Mouse (Mus musculus): Measurements from ENCODE around the gene Zfp280b. TPM values are rescaled to one million over a fixed set of nuclear protein-coding genes. Genes with fewer than 3 reads are reported as not detected.

Gene Zfp280b
- polyA plus RNA-seq, 1 experiment from 2014 or later, result 24.9 TPM

DNA sequence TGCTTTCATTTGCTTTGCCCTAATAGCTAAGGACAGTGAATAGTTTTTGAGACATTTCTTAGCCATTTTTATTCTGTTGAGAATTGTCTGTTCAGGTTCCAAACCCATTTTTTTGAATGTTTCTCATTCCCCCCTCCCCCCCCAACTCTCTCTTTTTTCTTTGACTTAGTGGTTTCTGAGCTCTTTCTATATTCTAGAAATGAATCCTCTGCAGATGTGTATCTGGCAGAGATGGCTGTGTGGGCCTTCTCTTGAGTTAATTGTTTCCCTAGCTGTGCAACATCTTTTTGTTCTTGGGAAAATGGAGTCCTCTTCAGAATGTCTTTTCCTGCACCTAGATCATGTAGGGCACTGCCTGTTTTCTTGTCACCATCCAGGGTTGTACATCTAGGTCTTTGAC is 2.8 kb downstream of the Zfp280b start:
- Histone ChIP-seq H3K27me3 (ENCODE audit: control insufficient read depth, insufficient read depth, low read length) (no peaks in the 10 kb centered on the region), H3K9ac (ENCODE audit: low read depth, low read length) (no peak overlapping the region), H3K9me3 (ENCODE audit: control insufficient read depth, low read length) (no peaks in the 10 kb centered on the region), H3K36me3 (ENCODE audit: control insufficient read depth, insufficient read depth, low read length) (peaks cover 29% of the 10 kb centered on the region), H3K27ac (ENCODE audit: low read depth, low read length) (no peak overlapping the region), H3K4me2 (replicated peaks; ENCODE audit: low read depth, low read length) (no peak overlapping the region), H3K4me1 (ENCODE audit: control insufficient read depth, insufficient read depth, low read length) (peaks cover 6% of the 10 kb centered on the region; the same call in 1 of the 2 replicates), H3K4me3 (ENCODE audit: low read length) (no peak overlapping the region)
- no peak for ATAC-seq (ENCODE audit: low FRiP score, low TSS enrichment)

DNA sequence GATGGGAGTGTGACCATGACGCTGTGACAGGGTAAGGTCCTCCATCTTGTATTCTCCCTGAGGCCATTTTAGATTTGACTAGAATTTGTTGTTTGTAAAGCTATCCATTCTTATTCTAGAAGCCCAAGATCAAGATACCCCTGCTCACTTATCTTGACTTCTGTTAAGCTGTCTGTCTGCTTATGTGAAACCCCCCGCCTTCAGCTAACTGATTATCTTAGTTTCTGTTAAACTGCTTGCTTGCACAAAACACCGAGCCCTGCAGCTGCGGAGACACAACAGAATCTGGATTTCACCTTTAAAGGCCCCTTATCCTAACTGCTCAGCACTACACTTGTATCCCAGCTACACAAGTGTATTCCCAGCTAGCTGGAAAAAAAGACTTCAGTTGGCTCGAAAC is 4.5 kb downstream of the Zfp280b start:
- Histone ChIP-seq H3K4me2 (replicated peaks; ENCODE audit: low read depth, low read length) (no peak overlapping the region), H3K9me3 (ENCODE audit: control insufficient read depth, low read length) (no peaks in the 10 kb centered on the region), H3K4me1 (ENCODE audit: control insufficient read depth, insufficient read depth, low read length) (peaks cover 6% of the 10 kb centered on the region; the same call in 1 of the 2 replicates), H3K27me3 (ENCODE audit: control insufficient read depth, insufficient read depth, low read length) (no peaks in the 10 kb centered on the region), H3K36me3 (ENCODE audit: control insufficient read depth, insufficient read depth, low read length) (peaks cover 39% of the 10 kb centered on the region), H3K4me3 (ENCODE audit: low read length) (no peak overlapping the region), H3K9ac (ENCODE audit: low read depth, low read length) (no peak overlapping the region), H3K27ac (ENCODE audit: low read depth, low read length) (no peak overlapping the region)
- WGBS, result 94% methylated on average over 5 of the region's 5 CpGs
- no peak for ATAC-seq (ENCODE audit: low FRiP score, low TSS enrichment)

DNA sequence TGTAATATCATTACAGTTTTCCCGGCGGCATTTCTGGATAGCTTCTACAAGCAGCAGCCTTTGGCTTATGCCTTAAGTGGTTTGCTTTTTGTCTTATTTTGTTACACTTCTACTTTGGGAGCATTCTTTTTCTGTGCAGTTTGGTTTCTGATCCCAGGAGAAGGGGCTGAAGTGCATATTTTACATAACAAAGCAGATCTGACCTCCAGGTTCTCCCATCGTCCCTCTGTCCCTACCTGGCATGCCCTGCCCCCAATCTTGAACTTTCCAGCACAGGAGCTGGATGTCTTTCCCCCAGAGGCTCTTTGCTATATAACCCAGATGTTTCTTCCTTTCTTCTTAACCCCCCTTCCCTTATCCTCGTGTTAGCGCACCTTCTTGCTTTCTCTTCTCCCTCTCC is 12.9 kb downstream of the Zfp280b start:
- no peak overlapping the region for H3K9ac ChIP-seq (ENCODE audit: low read depth, low read length)
- no peak overlapping the region for H3K4me3 ChIP-seq (ENCODE audit: low read length)
- H3K4me2 ChIP-seq (replicated peaks; ENCODE audit: low read depth, low read length), result no peak overlapping the region
- no peak for ATAC-seq (ENCODE audit: low FRiP score, low TSS enrichment)
- peaks cover 13% of the 10 kb centered on the region for H3K36me3 ChIP-seq (ENCODE audit: control insufficient read depth, insufficient read depth, low read length)
- H3K27ac ChIP-seq (ENCODE audit: low read depth, low read length), result no peak overlapping the region
- H3K4me1 ChIP-seq (ENCODE audit: control insufficient read depth, insufficient read depth, low read length), result no peaks in the 10 kb centered on the region
- H3K9me3 ChIP-seq (ENCODE audit: control insufficient read depth, low read length), result no peaks in the 10 kb centered on the region
- H3K27me3 ChIP-seq (ENCODE audit: control insufficient read depth, insufficient read depth, low read length), result no peaks in the 10 kb centered on the region
- 54% methylated on average over 5 of the region's 5 CpGs for WGBS

DNA sequence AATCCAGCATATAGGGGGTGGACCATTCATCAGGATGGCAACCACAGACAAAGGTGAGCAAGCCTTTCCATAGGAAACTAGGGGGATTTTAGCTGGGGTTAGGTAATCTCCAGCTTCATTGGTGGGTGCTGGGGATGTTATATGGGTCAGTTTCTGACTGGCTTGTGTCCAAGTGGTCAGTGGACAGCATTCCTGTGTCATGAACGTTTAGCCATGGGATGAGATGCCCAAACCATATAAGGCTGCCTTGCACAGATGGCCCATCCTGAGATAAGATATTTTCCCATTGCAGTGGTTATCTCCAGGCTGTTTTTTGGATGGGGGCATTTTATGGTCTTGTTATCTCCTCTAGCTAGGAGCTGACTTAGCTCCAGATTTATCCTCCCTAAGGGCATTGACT is 14.3 kb downstream of the Zfp280b start:
- H3K9me3 ChIP-seq (ENCODE audit: control insufficient read depth, low read length), result no peaks in the 10 kb centered on the region
- WGBS, result 53% methylated on average over 1 of the region's 1 CpGs
- no peak for ATAC-seq (ENCODE audit: low FRiP score, low TSS enrichment)

DNA sequence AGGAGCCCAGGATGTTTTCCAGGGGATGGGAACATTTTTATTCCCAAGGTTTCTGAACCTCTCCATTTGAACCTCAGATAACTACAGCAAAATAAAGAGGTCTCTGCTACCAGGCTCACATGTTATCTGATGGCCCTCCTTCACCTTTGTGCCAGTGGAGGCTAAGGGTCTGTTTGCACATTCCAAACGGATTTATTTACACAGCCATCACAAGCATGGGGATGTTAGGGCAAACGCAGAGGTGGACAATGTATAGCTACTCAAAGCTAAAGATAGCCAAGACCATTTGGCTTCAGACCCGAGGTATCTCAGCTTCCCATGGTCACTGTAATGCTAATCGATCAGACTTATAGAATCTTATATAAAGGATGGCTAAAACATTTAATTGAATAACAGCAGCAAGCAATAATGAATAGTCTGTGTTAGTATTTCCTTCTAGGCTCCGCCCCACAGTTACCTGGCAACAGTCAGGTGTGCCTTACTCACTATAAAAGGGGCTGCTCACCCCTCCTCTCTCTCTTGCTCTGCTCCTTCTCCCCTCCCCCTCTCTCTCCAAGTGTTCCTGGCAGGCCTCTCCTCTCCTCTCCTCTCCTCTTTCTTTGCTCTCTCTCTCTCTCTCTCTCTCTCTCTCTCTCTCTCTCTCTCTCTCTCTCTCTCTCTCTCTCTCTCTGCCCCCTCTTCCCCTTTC is 14.9 kb downstream of the Zfp280b start:
- no peak overlapping the region for H3K9ac ChIP-seq (ENCODE audit: low read depth, low read length)
- ATAC-seq (ENCODE audit: low FRiP score, low TSS enrichment), result no peak
- no peaks in the 10 kb centered on the region; the same call in 1 of the 2 replicates for H3K9me3 ChIP-seq (ENCODE audit: control insufficient read depth, low read length)
- no peak overlapping the region for H3K4me2 ChIP-seq (replicated peaks; ENCODE audit: low read depth, low read length)
- 0 out of 2 replicates have a peak, but pooled peaks cover 4% of the 10 kb centered on the region for H3K36me3 ChIP-seq (ENCODE audit: control insufficient read depth, insufficient read depth, low read length)
- no peak overlapping the region for H3K27ac ChIP-seq (ENCODE audit: low read depth, low read length)
- no peaks in the 10 kb centered on the region for H3K4me1 ChIP-seq (ENCODE audit: control insufficient read depth, insufficient read depth, low read length)
- WGBS, result 48% methylated on average over 5 of the region's 5 CpGs
- H3K4me3 ChIP-seq (ENCODE audit: low read length), result no peak overlapping the region
- no peaks in the 10 kb centered on the region for H3K27me3 ChIP-seq (ENCODE audit: control insufficient read depth, insufficient read depth, low read length)

More for the DNA sequence above, 14.3 kb downstream of the Zfp280b start:
- Histone ChIP-seq H3K4me1 (ENCODE audit: control insufficient read depth, insufficient read depth, low read length) (no peaks in the 10 kb centered on the region), H3K36me3 (ENCODE audit: control insufficient read depth, insufficient read depth, low read length) (0 out of 2 replicates have a peak, but pooled peaks cover 4% of the 10 kb centered on the region), H3K9ac (ENCODE audit: low read depth, low read length) (no peak overlapping the region), H3K27me3 (ENCODE audit: control insufficient read depth, insufficient read depth, low read length) (no peaks in the 10 kb centered on the region), H3K4me2 (replicated peaks; ENCODE audit: low read depth, low read length) (no peak overlapping the region), H3K27ac (ENCODE audit: low read depth, low read length) (no peak overlapping the region), H3K4me3 (ENCODE audit: low read length) (no peak overlapping the region)

DNA sequence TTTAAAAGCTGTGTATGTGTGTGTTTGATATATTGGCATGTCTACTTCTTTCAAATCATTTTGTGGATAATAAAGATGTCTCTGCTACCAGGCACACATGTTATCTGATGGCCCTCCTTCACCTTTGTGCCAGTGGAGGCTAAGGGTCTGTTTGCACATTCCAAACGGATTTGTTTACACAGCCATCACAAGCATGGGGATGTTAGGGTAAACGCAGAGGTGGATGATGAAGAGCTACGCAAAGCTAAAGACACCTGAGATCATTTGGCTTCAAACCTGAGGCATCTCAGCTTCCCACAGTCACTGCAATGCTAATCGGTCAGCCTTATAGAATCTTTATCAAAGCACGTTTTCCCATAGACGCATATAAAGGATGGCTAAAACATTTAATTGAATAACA is 16.5 kb downstream of the Zfp280b start:
- Histone ChIP-seq H3K4me2 (replicated peaks; ENCODE audit: low read depth, low read length) (no peak overlapping the region), H3K4me3 (ENCODE audit: low read length) (no peak overlapping the region), H3K27me3 (ENCODE audit: control insufficient read depth, insufficient read depth, low read length) (no peaks in the 10 kb centered on the region), H3K9ac (ENCODE audit: low read depth, low read length) (no peak overlapping the region), H3K27ac (ENCODE audit: low read depth, low read length) (no peak overlapping the region), H3K4me1 (ENCODE audit: control insufficient read depth, insufficient read depth, low read length) (no peaks in the 10 kb centered on the region), H3K36me3 (ENCODE audit: control insufficient read depth, insufficient read depth, low read length) (no peaks in the 10 kb centered on the region), H3K9me3 (ENCODE audit: control insufficient read depth, low read length) (no peaks in the 10 kb centered on the region; the same call in 1 of the 2 replicates)
- no peak for ATAC-seq (ENCODE audit: low FRiP score, low TSS enrichment)
- 31% methylated on average over 6 of the region's 6 CpGs for WGBS

DNA sequence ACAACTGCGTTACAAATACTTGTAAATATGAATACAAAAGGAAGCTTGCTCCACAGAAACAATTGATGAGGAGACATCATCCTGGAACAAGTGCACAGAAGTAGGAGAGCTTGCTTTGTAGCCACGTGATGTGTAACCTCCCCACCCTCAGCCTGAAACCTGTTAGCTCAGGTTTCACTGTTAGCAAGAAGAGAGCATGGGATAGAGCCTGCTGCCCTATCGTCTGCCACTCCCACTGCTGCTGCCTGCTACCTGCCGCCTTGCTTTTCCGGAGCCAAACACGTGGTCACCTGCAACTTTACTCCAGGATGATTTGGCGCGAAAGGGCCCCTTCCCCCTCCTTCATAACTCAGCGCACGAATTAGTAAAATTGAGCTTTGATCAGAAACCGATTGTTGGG is 19.4 kb downstream of the Zfp280b start:
- H3K4me1 ChIP-seq (ENCODE audit: control insufficient read depth, insufficient read depth, low read length), result no peaks in the 10 kb centered on the region
- WGBS, result 76% methylated on average over 11 of the region's 11 CpGs
- H3K9me3 ChIP-seq (ENCODE audit: control insufficient read depth, low read length), result no peaks in the 10 kb centered on the region; the same call in 1 of the 2 replicates
- H3K4me3 ChIP-seq (ENCODE audit: low read length), result no peak overlapping the region
- H3K36me3 ChIP-seq (ENCODE audit: control insufficient read depth, insufficient read depth, low read length), result no peaks in the 10 kb centered on the region
- no peaks in the 10 kb centered on the region for H3K27me3 ChIP-seq (ENCODE audit: control insufficient read depth, insufficient read depth, low read length)
- no peak for ATAC-seq (ENCODE audit: low FRiP score, low TSS enrichment)
- H3K27ac ChIP-seq (ENCODE audit: low read depth, low read length), result no peak overlapping the region
- no peak overlapping the region for H3K4me2 ChIP-seq (replicated peaks; ENCODE audit: low read depth, low read length)
- H3K9ac ChIP-seq (ENCODE audit: low read depth, low read length), result no peak overlapping the region

DNA sequence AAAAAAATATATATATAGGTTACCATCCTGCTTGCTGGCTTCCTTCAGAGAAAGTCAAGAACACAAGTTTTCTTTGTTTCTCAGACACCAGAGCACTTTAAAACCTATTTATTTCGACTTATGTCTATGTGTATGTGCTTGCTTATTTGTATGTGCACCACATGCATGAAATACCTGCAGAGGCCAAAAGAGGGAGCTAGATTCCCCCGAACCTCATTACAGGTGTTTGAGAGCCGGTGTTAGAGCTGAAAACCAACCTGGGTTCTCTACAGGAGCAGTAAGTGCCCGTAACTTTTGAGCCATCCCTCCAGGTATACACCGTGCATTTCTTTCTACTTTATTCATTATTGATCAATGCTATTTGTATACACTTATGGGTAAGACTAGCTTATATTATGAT is 30.0 kb downstream of the Zfp280b start:
- WGBS, result 90% methylated on average over 5 of the region's 5 CpGs
- no peak overlapping the region for H3K4me3 ChIP-seq (ENCODE audit: low read length)
- ATAC-seq (ENCODE audit: low FRiP score, low TSS enrichment), result no peak

DNA sequence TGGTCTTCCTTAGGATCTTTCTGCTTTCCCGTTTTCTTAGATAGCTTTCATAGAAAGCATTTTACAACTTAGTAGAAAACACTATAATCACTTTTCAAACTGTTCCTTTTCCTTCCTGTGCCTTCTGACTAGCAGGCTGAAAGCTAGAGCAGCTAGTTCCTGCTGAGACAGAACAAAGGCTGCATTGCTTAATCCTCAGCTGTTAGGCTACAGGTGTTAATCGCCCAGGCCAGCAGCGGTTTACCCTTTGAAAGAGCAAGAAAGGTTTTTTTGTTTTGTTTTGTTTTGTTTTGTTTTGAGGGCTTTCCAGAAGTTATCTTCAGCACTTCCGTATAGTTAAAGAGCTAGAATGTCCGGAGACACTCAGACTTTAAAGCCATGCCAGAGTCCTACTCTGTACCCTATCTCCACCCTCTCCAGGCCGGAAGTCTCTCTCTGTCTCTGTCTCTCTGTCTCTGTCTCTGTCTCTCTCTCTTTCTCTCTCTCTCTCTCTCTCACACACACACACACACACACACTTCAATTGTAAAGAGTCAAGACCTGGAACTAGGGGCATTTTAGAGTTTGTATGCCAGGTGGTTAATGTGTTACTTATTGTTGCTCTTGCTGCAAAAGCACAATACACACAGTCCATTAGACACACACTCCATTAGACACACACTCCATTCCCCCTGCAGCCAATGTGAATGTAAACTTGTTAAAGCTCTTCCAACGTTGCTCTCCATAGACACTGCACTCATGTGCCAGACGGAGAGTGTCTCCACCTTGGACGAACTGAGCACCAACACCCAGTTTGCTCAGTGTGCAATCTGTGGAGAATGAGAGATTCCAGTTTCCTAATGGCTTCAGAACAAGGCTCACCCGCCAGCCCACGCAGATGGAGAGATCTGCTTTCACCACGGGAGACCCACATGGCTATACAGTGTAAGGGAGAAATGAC is 35.5 kb downstream of the Zfp280b start:
- 24% methylated on average over 12 of the region's 12 CpGs for WGBS
- no peak overlapping the region for H3K4me2 ChIP-seq (replicated peaks; ENCODE audit: low read depth, low read length)

More for the DNA sequence above, 30.0 kb downstream of the Zfp280b start:
- Histone ChIP-seq H3K36me3 (ENCODE audit: control insufficient read depth, insufficient read depth, low read length) (no peaks in the 10 kb centered on the region), H3K4me1 (ENCODE audit: control insufficient read depth, insufficient read depth, low read length) (no peaks in the 10 kb centered on the region), H3K9me3 (ENCODE audit: control insufficient read depth, low read length) (peaks cover 4% of the 10 kb centered on the region; the same call in 1 of the 2 replicates), H3K9ac (ENCODE audit: low read depth, low read length) (no peak overlapping the region), H3K27me3 (ENCODE audit: control insufficient read depth, insufficient read depth, low read length) (no peaks in the 10 kb centered on the region), H3K4me2 (replicated peaks; ENCODE audit: low read depth, low read length) (no peak overlapping the region), H3K27ac (ENCODE audit: low read depth, low read length) (no peak overlapping the region)

More for the DNA sequence above, 35.5 kb downstream of the Zfp280b start:
- Histone ChIP-seq H3K36me3 (ENCODE audit: control insufficient read depth, insufficient read depth, low read length) (no peaks in the 10 kb centered on the region), H3K27ac (ENCODE audit: low read depth, low read length) (peak overlapping the region; percentile 44), H3K9ac (ENCODE audit: low read depth, low read length) (no peak overlapping the region), H3K4me1 (ENCODE audit: control insufficient read depth, insufficient read depth, low read length) (no peaks in the 10 kb centered on the region), H3K9me3 (ENCODE audit: control insufficient read depth, low read length) (no peaks in the 10 kb centered on the region), H3K4me3 (ENCODE audit: low read length) (no peak overlapping the region), H3K27me3 (ENCODE audit: control insufficient read depth, insufficient read depth, low read length) (no peaks in the 10 kb centered on the region)
- ATAC-seq (ENCODE audit: low FRiP score, low TSS enrichment), result peak; percentile 57
